Mouse (Mus musculus): Measurements from ENCODE around the gene Slc22a7.

DNA sequence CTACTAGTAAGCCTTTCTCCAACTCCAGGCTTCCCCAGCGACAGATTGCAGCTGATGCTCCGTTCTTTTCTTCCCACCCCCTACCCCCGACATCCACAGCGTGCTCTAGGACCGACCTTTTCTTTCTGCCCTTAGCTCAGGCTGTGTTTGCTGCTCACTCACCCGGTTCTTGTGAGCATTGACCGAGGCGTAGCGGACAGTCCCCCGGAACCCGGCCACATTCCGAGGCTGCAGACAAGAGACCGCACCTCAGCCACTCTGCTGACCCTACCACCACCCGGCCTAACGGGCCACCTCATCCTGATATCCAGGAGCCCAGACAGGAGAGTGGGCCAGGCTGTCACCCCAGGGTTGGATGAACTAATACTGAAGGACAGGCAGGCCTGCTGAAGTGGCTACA, 39.0 kb upstream of the Slc22a7 start:
- no peak for TF ChIP-seq CTCF (IDR thresholded peaks at IDR 0.05; ENCODE audit: borderline replicate concordance, insufficient read depth, low read depth, low read length)
- TF ChIP-seq POLR2A (IDR thresholded peaks at IDR 0.05; ENCODE audit: borderline replicate concordance, insufficient read depth, low read length): no peak
